Mouse (Mus musculus) brain, embryonic 14.5 days (tissue): Measurements from ENCODE around the gene Cbx7.

Experiments
- CTCF ChIP-seq: fragments of 200-500 bp; IDR thresholded peaks from 2 replicates; pipeline ENCODE4 v1.5.1; 2012; ENCODE audit warnings: inconsistent platforms, mild to moderate bottlenecking, moderate library complexity, borderline replicate concordance; ENCODE audit not compliant: insufficient read depth, insufficient read length; ENCODE audit errors: extremely low read depth
- POLR2A ChIP-seq: fragments of 200-500 bp; IDR thresholded peaks from 2 replicates; pipeline ENCODE4 v1.6.1; 2012; ENCODE audit warnings: mild to moderate bottlenecking, inconsistent platforms, borderline replicate concordance; ENCODE audit not compliant: poor library complexity, insufficient read depth, insufficient read length, severe bottlenecking; ENCODE audit errors: extremely low read depth

- TF ChIP-seq CTCF: no peak
- TF ChIP-seq POLR2A: no peak
Observed at GRCm38 (mm10) chr15:79906855-79907254, 64.1 kb downstream of the Cbx7 start.
